Mouse (Mus musculus) gastrocnemius, postnatal 14 days (tissue): ENCODE measurements around the gene Kcng4. TPM values are rescaled to one million over a fixed set of nuclear protein-coding genes. Genes with fewer than 3 reads are reported as not detected.

Source experiments
- DNase-seq: peaks from one replicate; pipeline ENCODE4 v3.0.0; 2021; ENCODE audit warnings: mixed read lengths
- intact Hi-C: fragments of 180-260 bp; cut with DNase I; formaldehyde crosslinking; loops from one replicate; pipeline ENCODE4 v1.15.1; 2025; ENCODE audit warnings: low total_unique reads
- total RNA-seq, 2 experiments: library from RNA; stranded (reverse); gene quantifications; 2 replicates each; pipeline ENCODE4 v1.2.3; 2021

Gene Kcng4
- total RNA-seq, 2 experiments from 2014 or later: 1.6 to 4.4 TPM

DNA sequence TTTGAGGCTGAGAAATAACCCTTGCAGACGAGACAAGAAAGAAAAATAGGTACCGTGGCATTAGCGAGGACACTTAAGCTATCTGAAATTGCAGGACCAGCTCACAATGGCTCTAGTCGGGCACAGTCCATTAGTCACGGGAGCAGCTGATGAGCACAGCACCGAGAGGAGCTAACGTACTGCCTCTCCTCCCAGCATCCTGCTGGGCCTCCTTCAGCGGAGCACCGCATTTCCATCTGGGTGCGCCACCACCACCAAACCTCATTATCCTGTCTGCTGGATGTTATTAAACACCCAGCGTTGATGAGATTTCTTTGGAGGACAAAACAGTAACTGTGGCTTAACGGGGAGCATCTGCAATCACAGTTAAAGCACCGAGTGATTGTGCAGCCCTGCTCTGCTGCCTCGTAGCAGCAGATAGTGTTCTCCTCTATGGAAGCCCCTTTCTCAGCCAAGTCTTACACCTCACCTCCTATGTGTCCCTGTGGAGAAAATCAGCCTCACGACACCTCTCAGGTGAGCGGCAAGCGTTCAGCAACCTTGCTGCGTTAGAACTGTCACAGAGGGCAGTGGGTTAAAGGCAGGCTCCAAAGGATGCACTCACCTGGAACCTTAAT lies 9.6 kb upstream of the Kcng4 start:
- DNase-seq: no peak
- intact Hi-C loops: no loop called here

DNA sequence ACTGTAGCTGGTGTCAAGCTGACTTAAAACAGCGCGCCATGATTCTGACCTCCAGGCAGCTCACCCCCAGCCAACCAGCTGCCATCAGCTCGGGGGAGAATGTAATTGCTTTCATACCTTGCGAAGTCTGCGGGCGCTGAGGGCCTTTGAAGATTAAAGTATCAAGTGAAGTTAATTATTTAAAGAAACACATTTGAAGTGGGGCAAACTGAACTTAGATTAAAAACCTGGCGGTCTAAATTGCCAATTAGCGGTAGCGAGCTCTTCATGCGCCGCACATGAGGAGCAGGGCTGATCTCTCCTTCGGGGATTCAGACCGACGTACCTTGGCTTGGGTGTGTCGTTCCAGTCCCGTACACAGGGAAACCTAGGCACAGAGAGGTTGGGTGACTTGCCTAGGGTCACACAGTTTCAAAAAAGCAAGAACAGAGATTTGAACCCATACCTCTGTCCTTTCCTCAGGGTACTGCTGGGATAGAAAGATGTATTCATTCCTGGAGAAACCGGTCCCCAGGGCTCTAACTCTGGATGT lies 9.0 kb upstream of the Kcng4 start:
- intact Hi-C loops: no loop called here
- DNase-seq: no peak

DNA sequence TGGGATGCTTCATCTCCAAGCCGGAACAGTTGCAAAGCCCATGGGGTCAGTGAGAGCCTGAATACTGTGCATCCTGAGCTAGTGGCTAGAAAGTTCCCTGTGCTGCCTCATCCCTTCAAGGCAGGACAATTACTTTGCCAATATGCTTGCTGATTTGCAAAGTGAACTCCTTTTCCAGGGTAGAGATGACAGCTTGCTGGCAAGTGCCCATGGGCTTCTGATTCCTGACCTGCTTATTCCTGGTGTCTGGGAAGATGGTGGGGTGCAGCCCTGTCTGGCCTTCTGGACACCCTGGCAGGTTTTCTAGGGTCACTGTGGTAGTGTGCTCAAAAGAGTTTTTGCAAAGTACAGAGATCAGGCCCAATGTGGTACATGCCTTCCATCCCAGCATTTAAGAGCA lies 7.5 kb upstream of the Kcng4 start:
- intact Hi-C loops: no loop called here
- no peak for DNase-seq

DNA sequence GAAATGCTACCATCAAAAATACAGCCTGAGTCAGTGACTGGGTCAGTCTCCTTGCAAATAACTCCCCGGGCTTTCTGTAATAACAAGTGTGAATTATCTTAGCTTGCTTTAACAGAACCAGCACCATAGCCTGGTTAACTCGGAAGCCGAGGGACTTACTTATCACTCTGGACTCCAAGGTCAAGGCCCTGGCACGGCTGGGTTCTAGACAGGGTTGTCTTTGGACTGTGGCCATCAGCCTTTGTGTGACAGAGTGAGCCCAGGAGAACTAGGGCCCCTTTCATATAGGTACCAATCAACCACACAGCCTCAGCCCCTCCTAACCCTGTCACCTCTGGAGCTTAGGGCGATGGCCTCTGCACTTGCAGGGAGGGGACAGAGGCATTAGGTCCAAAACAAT lies 5.6 kb upstream of the Kcng4 start:
- DNase-seq: no peak
- intact Hi-C loops: no loop called here

DNA sequence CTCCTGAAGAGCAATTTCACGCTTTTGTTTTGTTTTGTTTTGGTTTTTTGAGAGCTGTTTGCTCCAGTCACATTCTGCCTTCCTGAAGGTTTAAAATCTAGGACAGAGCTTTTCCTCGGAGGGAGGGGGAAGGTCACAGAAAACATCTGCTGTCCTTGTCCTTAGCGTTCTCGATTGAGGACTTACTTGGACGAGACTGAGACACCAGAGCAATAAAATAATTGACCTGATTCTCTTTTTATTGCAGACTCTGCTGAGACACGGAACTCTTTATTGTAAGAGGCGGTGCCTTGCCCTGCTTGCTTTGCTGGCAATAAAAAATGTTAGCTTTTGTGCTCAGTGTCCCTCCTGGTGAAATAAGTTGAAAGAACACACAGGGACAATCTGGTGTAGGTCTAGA lies 4.3 kb upstream of the Kcng4 start:
- intact Hi-C loops: no loop called here
- DNase-seq: no peak

DNA sequence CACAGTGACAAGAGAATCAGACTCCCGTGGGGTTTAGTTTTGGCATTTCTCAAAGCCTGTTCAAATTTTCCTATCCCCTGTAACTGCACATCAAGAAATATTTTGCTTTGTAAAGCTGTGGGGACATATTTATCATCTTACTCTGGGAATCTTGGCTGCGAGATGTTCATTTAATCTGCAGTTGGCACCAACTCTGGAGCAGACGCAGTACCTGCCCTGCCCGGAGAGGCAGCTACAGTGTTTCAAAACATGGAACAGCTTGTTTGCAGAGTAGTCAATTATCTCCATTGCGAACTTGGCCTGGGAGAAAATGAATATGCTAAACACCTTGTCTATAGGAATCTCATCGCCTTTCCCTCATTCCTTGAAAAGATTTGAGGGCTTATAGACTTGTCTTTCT lies 2.8 kb upstream of the Kcng4 start:
- no peak for DNase-seq
- intact Hi-C loops: no loop called here

DNA sequence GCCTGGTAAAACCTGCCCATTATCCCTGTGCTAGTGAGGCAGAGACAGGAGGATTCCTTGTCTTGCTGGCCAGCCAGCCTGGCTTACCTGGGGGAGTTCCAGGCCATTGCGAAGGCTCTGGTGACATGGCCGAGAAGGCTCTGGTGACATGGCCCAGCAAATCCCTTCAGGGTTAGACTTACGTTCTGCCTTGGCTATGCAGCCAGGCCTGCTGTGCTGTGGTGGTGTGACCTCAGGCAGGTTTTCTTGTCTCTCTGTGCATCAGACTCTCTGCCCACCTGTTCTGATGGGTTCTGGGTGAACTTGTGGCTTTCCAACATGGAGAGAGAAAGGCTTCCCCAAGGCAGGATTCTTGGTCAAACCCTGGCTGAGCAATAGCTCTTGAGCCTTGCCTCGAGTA lies 1.9 kb upstream of the Kcng4 start:
- intact Hi-C loops: no loop called here
- no peak for DNase-seq

DNA sequence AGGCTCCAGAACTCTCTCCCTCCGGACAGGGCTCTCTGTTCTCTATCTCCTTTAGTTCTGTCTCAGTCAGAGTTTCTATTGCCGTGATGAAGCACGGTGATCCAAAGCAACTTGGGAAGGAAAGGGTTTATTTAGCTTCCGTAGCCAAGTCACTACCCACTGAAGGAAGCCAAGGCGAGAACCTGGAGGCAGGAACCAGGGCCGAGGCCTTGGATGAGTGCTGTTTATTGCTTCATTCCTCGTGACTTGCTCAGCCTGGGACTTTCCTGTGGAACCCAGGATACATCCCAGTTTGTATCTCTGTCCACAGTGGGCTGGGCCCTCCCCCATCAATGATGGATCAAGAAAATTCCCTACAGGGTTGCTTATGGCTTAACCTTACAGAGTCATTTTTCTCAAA lies 1.3 kb upstream of the Kcng4 start:
- intact Hi-C loops: no loop called here

DNA sequence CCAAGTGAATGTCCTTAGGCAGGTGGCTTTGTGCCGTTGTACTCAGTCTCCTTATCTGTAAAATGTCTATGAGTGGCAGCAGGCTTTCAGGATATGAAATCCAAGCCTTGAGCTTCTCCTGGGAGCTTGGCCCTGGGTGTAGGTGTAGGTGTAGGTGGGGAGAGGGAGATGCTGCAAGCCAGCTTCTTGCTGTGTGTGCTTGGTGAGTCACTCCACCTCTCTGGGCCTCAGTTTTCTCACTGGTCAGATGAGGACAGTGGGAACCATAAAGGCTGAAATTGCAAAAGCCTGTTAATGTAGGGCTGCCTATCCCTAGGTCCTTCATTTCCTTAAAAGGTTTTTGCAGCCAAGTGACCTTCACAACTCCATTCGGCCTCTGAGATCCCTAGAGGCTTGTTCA lies 478 bp upstream of the Kcng4 start:
- intact Hi-C loops: no loop called here
- no peak for DNase-seq

More for the DNA sequence above, 1.3 kb upstream of the Kcng4 start:
- DNase-seq: no peak

DNA sequence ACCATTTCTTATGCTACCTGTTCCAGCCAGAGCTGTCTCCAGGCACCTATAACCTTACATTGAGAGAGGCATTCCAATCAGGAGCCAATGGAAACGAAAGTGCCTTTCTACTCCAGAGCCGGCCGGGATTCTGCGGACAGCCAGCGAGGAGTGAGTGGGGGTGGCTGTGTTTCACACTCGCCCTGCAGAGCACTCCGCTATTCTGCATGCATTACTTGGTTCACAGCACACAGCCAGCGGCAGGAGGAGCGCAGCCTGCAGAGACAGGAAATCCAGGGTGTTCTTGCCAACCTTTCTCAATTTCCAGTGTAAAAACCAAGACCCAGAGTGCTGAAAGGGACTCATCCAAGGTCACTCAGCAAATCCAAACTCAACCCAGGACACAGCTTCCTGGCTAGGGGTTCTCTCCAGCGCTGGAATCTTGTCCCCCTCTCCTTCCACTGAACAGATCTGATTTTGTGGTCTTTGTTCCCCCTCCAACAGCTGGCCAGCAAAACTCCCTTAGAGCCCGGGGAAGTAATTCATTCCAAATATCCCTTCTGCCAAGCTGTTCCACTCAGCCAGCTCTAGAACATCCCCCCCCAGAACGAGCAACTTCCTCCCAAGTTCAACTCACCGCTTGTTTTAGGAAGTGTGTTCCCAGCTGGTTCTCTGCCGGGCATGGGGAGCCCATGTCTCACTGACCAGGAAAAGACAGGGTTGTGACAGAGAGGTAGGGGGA lies 704 bp downstream of the Kcng4 start:
- intact Hi-C loops: no loop called here
- DNase-seq: no peak

DNA sequence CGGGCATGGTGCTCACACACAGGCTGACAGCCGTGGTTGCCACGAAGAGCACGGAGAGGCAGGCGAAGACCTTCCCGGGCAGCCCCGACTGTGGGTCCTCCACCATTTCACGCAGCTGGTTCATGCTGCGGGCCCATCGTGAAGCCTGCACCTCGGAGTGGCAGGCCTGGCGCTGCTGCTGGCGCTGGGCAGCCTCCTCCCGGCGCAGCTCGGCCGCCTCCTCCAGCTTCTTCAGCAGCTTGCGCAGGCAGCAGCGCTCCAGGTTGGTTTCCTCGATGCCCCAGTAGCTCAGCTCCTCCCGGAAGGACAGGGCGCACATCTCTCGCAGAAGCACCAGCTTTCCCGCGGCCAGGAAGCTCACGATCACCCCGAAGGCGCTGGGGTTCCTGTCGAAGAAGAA lies 2.6 kb downstream of the Kcng4 start:
- no peak for DNase-seq
- intact Hi-C loops: no loop called here

DNA sequence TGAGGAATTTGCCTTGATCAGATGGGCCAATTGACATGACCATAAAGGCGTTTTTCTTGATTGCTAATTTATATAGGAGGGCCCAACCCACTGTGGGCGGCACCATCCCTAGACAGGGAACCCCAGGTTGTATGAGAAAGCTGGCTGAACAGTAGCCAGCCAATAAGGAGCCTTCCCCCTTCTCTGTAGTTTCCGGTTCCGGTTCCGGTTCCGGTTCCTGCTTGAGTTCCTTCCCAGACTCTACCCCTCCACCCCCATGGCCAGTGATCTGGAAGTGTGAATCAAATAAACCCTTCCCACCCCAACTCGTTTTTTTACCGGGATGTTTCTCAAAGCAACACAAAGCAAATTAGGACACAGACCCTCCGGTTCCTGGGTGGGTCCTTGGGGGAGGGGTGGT lies 3.2 kb downstream of the Kcng4 start:
- DNase-seq: no peak
- intact Hi-C loops: no loop called here

DNA sequence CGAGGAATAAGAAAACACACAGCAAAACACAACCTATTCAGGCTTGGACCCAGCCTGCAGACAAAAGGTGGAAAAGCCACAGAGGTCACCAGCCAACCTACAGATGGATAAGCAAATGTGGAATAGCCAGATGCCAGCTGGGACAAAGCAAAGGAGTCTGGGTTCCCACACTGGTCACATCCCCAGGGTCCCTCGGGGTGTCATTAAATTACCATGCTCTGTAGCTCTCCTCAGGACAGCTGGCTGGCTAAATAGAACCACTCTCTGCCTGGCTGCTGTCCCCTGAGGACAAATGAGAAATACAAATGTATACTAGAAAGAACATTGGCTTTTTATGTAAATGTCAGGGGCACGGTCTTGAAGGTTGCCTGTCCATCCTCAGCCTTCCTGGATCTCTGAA lies 4.6 kb downstream of the Kcng4 start:
- intact Hi-C loops: no loop called here
- no peak for DNase-seq

DNA sequence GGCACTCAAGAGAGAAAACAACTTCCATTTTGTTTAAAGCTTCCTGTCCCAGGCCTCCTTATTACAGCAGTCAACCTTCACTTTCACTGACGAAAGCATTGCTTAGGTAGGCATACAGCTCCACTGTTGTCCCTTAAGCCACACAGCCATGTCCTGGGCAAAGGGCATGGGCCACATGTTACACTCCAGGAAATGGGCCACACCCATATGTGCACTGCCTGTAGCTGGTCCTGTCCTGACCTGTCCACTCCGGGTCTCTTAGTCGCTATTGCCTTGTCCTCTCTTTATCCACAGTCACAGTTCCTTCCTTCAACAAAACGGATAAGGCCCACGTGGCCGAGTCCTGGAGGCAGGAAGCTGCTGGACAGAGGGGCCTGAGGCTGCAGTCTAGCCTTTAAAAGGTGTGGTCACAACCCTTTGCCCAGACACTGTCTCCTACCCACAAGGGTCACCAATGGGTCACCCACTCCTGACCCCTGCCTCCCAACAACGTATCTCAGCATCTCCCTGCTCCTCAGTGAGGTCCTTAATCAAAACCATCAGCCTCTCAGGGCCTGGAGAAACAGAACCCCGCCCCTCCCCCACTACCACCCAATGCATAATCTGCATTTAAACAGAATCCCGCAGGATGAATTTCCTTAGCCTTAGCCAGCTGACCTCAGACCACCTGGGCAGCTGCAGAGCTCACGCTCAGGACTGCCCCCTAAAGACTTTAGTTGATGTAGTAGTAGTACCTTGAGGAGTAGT lies 7.7 kb downstream of the Kcng4 start:
- intact Hi-C loops: no loop called here
- no peak for DNase-seq

DNA sequence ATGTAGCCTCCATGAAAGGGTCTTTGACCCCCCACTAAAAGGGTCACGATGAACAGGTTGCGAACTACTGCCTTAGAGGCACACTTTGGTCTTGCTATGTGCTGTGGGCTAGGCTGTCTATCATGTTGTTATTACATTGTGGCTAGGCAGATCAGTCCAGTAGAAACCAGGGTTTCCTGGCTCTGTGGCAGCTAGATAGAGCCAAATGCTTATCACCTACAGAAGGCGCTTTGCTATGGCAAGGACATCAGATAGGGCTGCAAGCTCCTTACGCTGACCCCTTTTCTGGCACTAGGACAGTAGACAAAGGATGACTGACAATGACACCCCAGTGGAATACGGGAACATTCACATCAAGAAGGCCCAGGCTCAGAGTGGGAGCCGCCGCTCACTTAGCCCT lies 8.3 kb downstream of the Kcng4 start:
- intact Hi-C loops: no loop called here
- DNase-seq: no peak

DNA sequence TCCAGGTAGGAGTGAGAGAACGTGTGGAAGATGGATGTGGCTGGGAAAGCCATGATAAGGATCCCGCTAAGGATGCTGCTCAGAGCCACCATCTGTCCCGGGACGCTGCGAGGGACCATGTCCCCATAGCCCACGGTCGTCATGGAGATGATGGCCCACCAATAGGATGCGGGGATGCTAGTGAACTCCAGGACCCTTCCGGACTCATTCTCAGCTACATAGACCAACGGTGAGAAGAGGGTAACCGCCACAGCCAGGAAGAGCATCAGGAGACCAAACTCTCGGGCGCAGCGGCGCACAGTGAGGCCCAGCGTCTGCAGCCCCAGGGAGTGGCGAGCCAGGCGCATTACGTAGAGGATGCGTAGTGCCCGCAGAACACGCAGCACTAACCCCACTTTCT lies 9.7 kb downstream of the Kcng4 start:
- intact Hi-C loops: no loop called here
- no peak for DNase-seq

DNA sequence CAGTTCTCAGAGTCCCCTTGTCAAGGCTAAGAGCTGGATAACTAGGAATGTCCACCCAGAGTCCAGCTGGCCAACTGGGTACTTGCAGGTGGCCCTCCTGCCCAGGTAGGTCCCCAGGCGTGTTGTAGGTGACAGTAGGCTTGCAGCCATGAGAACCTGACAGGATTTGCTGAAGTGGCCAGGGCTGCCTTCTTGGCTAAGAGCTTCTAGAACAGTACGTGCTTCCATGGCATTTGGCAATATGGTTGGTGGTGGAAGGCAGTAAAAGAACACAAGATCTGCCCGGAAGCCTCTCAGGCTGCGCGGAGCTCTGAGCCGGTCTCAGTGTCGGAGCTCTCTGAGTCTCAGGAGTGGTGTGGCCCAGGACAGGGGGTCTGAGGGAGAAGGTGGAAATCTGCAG lies 10.6 kb downstream of the Kcng4 start:
- intact Hi-C loops: no loop called here
- DNase-seq: no peak

DNA sequence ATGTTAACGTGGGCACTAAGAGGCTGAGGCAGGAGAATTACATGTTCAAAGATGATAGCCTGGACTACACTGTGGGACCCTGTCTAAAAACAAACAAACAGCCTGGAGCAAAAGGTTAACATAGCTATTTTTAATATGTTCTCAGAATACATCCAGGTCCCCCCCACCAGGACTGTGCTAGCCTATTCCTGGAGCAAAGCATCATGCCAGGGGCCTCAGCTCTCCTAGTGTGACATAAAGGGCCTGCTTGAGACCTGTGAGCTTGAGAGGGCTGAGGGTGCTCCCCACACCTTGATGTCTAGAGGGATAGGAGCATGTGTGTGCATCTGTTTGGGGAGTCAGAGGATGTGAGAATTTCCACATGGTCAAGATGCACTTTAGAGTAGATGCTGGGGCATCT lies 11.7 kb downstream of the Kcng4 start:
- DNase-seq: no peak
- intact Hi-C loops: no loop called here

DNA sequence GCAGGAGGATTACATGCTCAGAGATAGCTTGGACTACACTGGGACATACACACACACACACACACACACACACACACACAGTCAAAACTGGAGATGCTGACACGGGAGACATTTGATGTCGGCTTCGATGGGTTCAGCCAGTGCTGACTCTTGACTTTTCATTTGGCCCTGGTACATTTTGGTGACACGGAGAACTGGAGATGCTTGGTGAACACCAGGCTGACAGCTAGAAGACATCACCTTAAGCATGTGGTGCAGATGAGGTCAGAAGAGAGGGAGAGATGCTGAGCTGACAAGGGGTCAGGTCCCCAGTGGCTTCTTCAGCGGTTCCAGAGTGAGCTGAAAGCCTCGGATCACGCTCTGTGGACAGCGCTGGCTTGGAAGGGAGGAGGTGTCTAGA lies 12.4 kb downstream of the Kcng4 start:
- intact Hi-C loops: no loop called here
- DNase-seq: no peak

DNA sequence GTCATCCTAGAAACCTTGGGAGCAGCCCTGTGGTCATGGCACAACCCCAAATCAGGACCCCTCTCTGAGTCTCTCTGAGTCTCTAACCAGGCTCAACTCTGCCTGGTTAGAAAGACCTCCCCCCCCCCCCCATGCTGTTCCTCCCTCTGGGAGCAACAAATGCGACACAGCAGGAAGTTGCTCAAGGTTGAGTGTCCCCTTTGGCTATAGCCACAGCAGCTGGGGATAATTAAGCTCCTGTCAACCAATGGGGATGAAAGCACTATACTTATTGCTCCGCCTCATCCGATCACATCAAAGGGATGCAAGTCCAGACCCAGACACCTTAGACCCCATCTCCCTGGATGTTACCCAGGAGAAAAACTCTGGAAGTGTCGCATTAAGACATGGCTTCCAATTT lies 12.9 kb downstream of the Kcng4 start:
- DNase-seq: no peak
- intact Hi-C loops: no loop called here
